Mouse (Mus musculus) ES-E14 (cell line): ENCODE data around the gene Gm36864. TPM values are rescaled to one million over a fixed set of nuclear protein-coding genes. Genes with fewer than 3 reads are reported as not detected.

Experiments
- DNase-seq: peaks from one replicate; pipeline ENCODE4 v3.0.0-alpha.2; 2013; ENCODE audit warnings: low read depth, low spot score
- H3K27ac ChIP-seq: 2 replicates; pipeline ENCODE4 v1.5.1; 2012; ENCODE audit warnings: low read depth, mild to moderate bottlenecking, low read length, moderate library complexity, mixed read lengths; ENCODE audit not compliant: poor library complexity, insufficient read depth, severe bottlenecking
- H3K36me3 ChIP-seq: 2 replicates; pipeline ENCODE4 v1.6.1; 2012; ENCODE audit warnings: mild to moderate bottlenecking, low read length, moderate library complexity, mixed read lengths; ENCODE audit not compliant: control insufficient read depth, poor library complexity, insufficient read depth, severe bottlenecking
- H3K4me1 ChIP-seq, 2 experiments: fragments of 150-350 bp in 1 of 2; sonication (generic) in 1 of 2; 2 replicates each; pipeline ENCODE4 v1.6.1; 2012; ENCODE audit warnings: low read length in 2 of 2, mild to moderate bottlenecking in 1 of 2, mixed read lengths in 1 of 2; ENCODE audit not compliant: control insufficient read depth in 2 of 2, insufficient read depth in 2 of 2, poor library complexity in 1 of 2
- H3K4me3 ChIP-seq, 2 experiments: fragments of 150-350 bp in 1 of 2; sonication (generic) in 1 of 2; 2 replicates each; pipeline ENCODE4 v1.5.1; 2012; ENCODE audit warnings: low read length in 2 of 2, low read depth in 1 of 2, mild to moderate bottlenecking in 1 of 2, mixed read lengths in 1 of 2; ENCODE audit not compliant: insufficient read depth in 1 of 2, poor library complexity in 1 of 2, severe bottlenecking in 1 of 2
- H3K9ac ChIP-seq: 2 replicates; pipeline ENCODE4 v1.6.1; 2012; ENCODE audit warnings: low read depth, mild to moderate bottlenecking, low read length, mixed read lengths; ENCODE audit not compliant: poor library complexity, insufficient read depth, severe bottlenecking
- H3K9me3 ChIP-seq: fragments of 150-350 bp; sonication (generic); 2 replicates; pipeline ENCODE4 v1.6.1; 2012; ENCODE audit warnings: low read depth, mild to moderate bottlenecking, low read length; ENCODE audit not compliant: control insufficient read depth, insufficient read depth
- CHD2 ChIP-seq: IDR thresholded peaks from 2 replicates; pipeline ENCODE4 v1.6.1; 2014; ENCODE audit warnings: mild to moderate bottlenecking, low read depth, low read length, inconsistent platforms
- HCFC1 ChIP-seq: IDR thresholded peaks from 2 replicates; pipeline ENCODE4 v1.6.1; 2012; ENCODE audit warnings: low read length, inconsistent platforms, borderline replicate concordance; ENCODE audit not compliant: insufficient read depth
- MAFK ChIP-seq: IDR thresholded peaks from 2 replicates; pipeline ENCODE4 v1.6.1; 2014; ENCODE audit warnings: mild to moderate bottlenecking, low read depth, low read length, inconsistent platforms; ENCODE audit not compliant: insufficient read depth
- ZC3H11A ChIP-seq: IDR thresholded peaks from 2 replicates; pipeline ENCODE4 v1.6.1; 2012; ENCODE audit warnings: low read depth, mild to moderate bottlenecking, inconsistent platforms, low read length, borderline replicate concordance
- ZNF384 ChIP-seq: IDR thresholded peaks from 2 replicates; pipeline ENCODE4 v1.6.1; 2012; ENCODE audit warnings: low read depth, low read length, inconsistent platforms
- in situ Hi-C, 2 experiments: fragments of 600-800 bp; cut with MboI; formaldehyde crosslinking; loops; one replicate each; pipeline ENCODE4 v1.15.1; 2025; ENCODE audit warnings: low sequenced_read_pairs in 2 of 2, inconsistent platforms in 1 of 2; ENCODE audit not compliant: unreplicated experiment in 2 of 2
- total RNA-seq: library from RNA; depleted of rRNA; stranded (reverse); fragments of 300-350 nt; gene quantifications from 2 replicates; pipeline ENCODE4 v1.2.3, GENCODE M21; 2012

The Gm36864 gene
- total RNA-seq, 1 experiment, result not detected

DNA sequence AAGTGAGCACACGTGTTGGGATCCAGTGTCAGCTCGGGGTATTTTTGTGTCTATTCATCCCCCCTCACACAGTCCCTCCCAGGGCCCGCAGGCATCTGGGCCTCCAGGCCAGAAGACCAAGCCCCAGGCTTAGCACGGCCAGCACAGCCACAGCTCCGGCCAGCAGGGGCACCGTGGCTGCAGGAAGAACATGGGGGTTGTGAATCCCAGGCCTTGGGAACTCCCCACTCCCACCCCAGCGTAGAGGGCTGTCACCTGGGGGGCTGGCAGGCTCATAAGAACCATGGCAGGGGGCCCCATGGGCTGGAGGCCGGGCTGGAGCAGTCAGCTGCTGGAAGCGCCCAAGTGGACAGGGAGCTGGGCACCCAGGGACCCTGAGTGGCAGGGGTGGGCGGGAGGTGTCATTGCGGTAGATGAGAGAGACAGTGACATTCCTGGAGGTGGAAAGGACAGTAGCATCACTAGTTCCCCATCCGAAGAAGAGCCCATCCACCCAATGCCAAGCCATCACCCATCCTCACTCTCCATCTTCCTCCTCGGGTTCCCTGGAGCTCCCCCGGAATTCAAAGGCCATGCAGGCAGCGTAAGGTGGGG lies 17.1 kb downstream of the Gm36864 start:
- TF ChIP-seq ZC3H11A (no peak), ZNF384 (no peak), MAFK (no peak), CHD2 (no peak), HCFC1 (no peak)
- no peaks in the 10 kb centered on the region for H3K9me3 ChIP-seq
- no peak for DNase-seq
- peaks cover 38% of the 10 kb centered on the region for H3K36me3 ChIP-seq
- no peak overlapping the region for H3K4me3 ChIP-seq
- H3K4me1 ChIP-seq, result peaks cover 0 to 14% of the 10 kb centered on the region in 2 experiments; a peak in 1 of 4 replicates
- H3K27ac ChIP-seq, result no peak overlapping the region
- in situ Hi-C loops, result loop anchor here in 1 of 2 experiments (25.0 kb wide), 1 partner anchor 184 kb away; the partner anchor contains the start of gene Lrrc4b
- no peak overlapping the region for H3K9ac ChIP-seq

DNA sequence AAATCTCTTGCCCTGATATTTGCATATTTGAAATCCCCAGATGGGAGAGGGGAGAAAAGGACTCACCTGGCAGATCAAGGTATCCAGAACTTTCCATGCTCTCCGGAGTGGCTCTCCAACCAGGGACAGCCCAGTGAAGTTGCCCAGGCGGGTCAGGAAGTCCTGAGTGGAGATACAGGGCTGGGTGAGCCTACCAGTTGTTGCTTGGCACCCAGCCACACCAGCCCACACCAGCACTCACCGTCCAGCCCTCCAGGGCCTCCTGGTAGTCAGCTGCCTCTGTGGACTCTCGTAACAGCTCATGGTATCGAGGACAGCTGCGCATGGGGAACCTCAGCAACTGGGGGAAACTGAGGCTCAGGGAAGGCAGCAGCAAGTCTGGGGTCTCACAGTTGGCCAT lies 19.0 kb downstream of the Gm36864 start:
- no peak for TF ChIP-seq ZC3H11A
- TF ChIP-seq HCFC1, result no peak
- no peak for TF ChIP-seq CHD2
- no peak for TF ChIP-seq ZNF384
- no peak for TF ChIP-seq MAFK

DNA sequence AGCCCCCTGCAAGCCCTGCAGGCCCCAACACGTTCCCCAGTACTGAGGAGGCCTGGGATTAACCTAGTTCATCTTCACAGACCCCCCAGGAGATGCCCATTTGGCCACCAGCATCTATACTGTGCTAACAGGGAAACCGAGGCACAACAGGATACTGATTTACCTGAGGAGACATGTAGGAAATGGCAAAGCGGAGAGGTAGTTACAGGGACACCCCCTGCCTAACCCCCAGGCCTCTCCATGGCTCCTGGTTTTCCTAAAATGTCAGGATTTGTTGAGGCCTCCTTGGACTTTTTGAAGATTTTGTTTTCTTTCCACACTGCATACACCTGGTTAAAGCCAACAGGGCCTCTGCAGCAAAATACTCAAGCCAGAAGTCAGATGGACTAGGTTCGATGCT lies 21.3 kb downstream of the Gm36864 start, which contains the start of gene Acp4:
Gene Acp4 (minus strand): TSS at position 101 of the 400 bp plus-strand sequence.
- no peak within 1 kb of the TSS for H3K9ac ChIP-seq
- DNase-seq, result no peak
- H3K36me3 ChIP-seq, result peaks cover 4% of the 10 kb centered on the region; the same call in 1 of the 2 replicates
- H3K27ac ChIP-seq, result no peak within 1 kb of the TSS
- H3K4me3 ChIP-seq, result no peak within 1 kb of the TSS
- in situ Hi-C loops, result loop anchor here in 1 of 2 experiments (5.0 to 25.0 kb wide), 2 partner anchors 50 to 180 kb away; partner anchors contain the start of genes Klk1b4 and Lrrc4b
- no peak for TF ChIP-seq MAFK
- TF ChIP-seq ZC3H11A, result no peak
- no peak for TF ChIP-seq ZNF384
- no peak for TF ChIP-seq CHD2
- TF ChIP-seq HCFC1, result no peak
- H3K4me1 ChIP-seq, result peaks cover 0 to 13% of the 10 kb centered on the region in 2 experiments; a peak in 1 of 4 replicates
- H3K9me3 ChIP-seq, result no peaks in the 10 kb centered on the region

More for the DNA sequence above, 19.0 kb downstream of the Gm36864 start:
- Histone ChIP-seq H3K9ac (no peak overlapping the region), H3K36me3 (peaks cover 22% of the 10 kb centered on the region), H3K9me3 (no peaks in the 10 kb centered on the region), H3K4me1 (peaks cover 0 to 12% of the 10 kb centered on the region in 2 experiments; a peak in 1 of 4 replicates), H3K4me3 (no peak overlapping the region), H3K27ac (no peak overlapping the region)
- no peak for DNase-seq
- in situ Hi-C loops, result loop anchor here in 1 of 2 experiments (5.0 to 25.0 kb wide), 2 partner anchors 48 to 182 kb away; partner anchors contain the start of genes Klk1b4 and Lrrc4b

DNA sequence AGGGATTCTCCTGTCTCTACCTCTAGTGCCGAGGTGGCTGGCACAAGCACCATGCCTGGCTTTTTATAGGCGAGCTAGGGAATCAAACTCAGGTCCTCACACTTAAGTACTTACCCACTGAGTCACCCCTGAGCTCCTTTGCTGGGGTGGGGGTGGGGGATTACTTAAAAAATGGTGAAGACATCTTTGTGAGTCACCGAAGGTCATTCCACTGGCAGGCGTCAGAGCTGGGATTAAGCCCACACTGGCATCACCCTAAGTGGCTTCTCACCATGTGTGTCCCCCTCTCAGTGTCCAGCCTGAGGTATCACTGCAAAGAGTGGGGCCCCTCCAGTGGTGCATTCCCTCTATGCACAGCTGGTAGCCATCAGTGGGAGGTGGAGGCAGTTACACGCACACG lies 24.4 kb downstream of the Gm36864 start:
- no peak for DNase-seq
- TF ChIP-seq ZC3H11A (no peak), ZNF384 (no peak), MAFK (no peak), HCFC1 (no peak)
- in situ Hi-C loops, result loop anchor here (10.0 to 25.0 kb wide), 4 partner anchors 54 to 177 kb away; partner anchors contain the start of genes Lrrc4b (in 1 of the 2) and Shank1 (in 1 of the 2)

More for the DNA sequence above, 24.4 kb downstream of the Gm36864 start:
- H3K4me3 ChIP-seq, result no peak overlapping the region
- H3K27ac ChIP-seq, result no peak overlapping the region
- H3K9ac ChIP-seq, result no peak overlapping the region
- H3K9me3 ChIP-seq, result no peaks in the 10 kb centered on the region
- H3K36me3 ChIP-seq, result no peaks in the 10 kb centered on the region
- H3K4me1 ChIP-seq, result peaks cover 0 to 9% of the 10 kb centered on the region in 2 experiments; a peak in 1 of 4 replicates
